Mouse (Mus musculus) embryonic fibroblast, embryonic 13.5 days (primary cell): ENCODE results near the gene Stk35.

Source experiments
- CTCF ChIP-seq: IDR thresholded peaks from 2 replicates; pipeline ENCODE4 v1.5.1; 2011; ENCODE audit warnings: mild to moderate bottlenecking, control low read depth, low read length, moderate library complexity, borderline replicate concordance; ENCODE audit not compliant: insufficient read depth
- POLR2A ChIP-seq: IDR thresholded peaks from 2 replicates; pipeline ENCODE4 v1.6.1; 2011; ENCODE audit warnings: low read depth, mild to moderate bottlenecking, control low read depth, low read length, moderate library complexity

DNA sequence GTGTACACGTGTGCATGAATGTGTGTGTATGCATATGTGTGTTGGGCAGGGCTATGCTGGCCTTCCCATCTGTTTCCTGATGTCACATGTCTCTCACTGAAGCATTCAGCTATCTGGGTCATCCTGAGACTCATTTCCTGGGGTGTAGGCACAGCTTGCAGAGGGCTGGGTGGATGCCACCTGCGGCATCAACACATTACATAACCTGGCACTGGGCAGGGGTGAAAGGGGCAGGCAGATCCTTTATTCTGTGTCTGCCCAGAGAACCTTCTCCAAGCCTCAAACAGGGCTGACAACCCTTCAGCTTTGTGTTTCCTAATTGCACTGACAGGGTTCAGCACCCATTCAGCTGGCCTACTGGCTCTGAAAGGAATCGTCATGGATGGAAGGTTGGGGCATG lies 64.6 kb downstream of the Stk35 start:
- TF ChIP-seq CTCF (no peak), POLR2A (no peak)
